In genomic region chr2:181134591-181135445, GRCm38 (mm10) we compare ENCODE assay signal across 8 mouse cellular contexts. TPM values are rescaled to one million over a fixed set of nuclear protein-coding genes. Genes with fewer than 3 reads are reported as not detected.
A peak's percentile ranks its signal among the peaks of the same experiment; 100 is the strongest.
DNase-seq lines count a peak whose midpoint lies in the region; ATAC-seq lines count a peak whose summit lies in the region.
"Had no signal": no experiment of that assay in that cellular context is flagged by ENCODE, and none has a peak within 500 bp of the region (broad histone marks: within the 10 kb centered on the region; RNA-seq: fewer than 3 reads in every experiment).

Gene Kcnq2 (minus strand): TSS chr2:181135300.

- peak; percentile 74 for ATAC-seq in midbrain, embryonic 16.5 days

- peak within 1 kb of the TSS; percentile 49; the same call in 1 of the 2 replicates for H3K27ac ChIP-seq in embryonic facial prominence, embryonic 10.5 days (replicated peaks)
- peak within 1 kb of the TSS; percentile 96 for H3K27ac ChIP-seq in midbrain, embryonic 16.5 days (ENCODE audit: low read length)

- WGBS in embryonic facial prominence, embryonic 10.5 days = 1% methylated on average over 104 of the region's 104 CpGs
- WGBS in midbrain, embryonic 16.5 days = under 1% methylated on average over 102 of the region's 104 CpGs

- peak within 1 kb of the TSS; percentile 92 for H3K9ac ChIP-seq in midbrain, embryonic 16.5 days (ENCODE audit: low read depth, low read length)

- no peaks in the 10 kb centered on the region for H3K36me3 ChIP-seq in embryonic facial prominence, embryonic 10.5 days (replicated peaks)
- no peaks in the 10 kb centered on the region for H3K36me3 ChIP-seq in midbrain, embryonic 16.5 days (ENCODE audit: control insufficient read depth, insufficient read depth, low read length)

- peak within 1 kb of the TSS; percentile 70 for H3K4me3 ChIP-seq in embryonic facial prominence, embryonic 10.5 days
- peak within 1 kb of the TSS; percentile 86 for H3K4me3 ChIP-seq in midbrain, embryonic 16.5 days (ENCODE audit: low read depth, low read length)

- peak within 1 kb of the TSS; percentile 85 for H3K4me2 ChIP-seq in midbrain, embryonic 16.5 days (ENCODE audit: low read length)

- no peaks in the 10 kb centered on the region for H3K9me3 ChIP-seq in embryonic facial prominence, embryonic 10.5 days
- no peaks in the 10 kb centered on the region for H3K9me3 ChIP-seq in midbrain, embryonic 16.5 days (replicated peaks; ENCODE audit: control insufficient read depth, low read length, poor library complexity, severe bottlenecking)

- peaks cover 77% of the 10 kb centered on the region for H3K27me3 ChIP-seq in embryonic facial prominence, embryonic 10.5 days (replicated peaks; ENCODE audit: low read depth, poor library complexity, severe bottlenecking)
- H3K27me3 ChIP-seq in midbrain, embryonic 16.5 days (ENCODE audit: control insufficient read depth, insufficient read depth, low read depth, low read length) = no peaks in the 10 kb centered on the region

- peaks cover 15% of the 10 kb centered on the region for H3K4me1 ChIP-seq in embryonic facial prominence, embryonic 10.5 days
- peaks cover 27% of the 10 kb centered on the region for H3K4me1 ChIP-seq in midbrain, embryonic 16.5 days (ENCODE audit: control insufficient read depth, insufficient read depth, low read length)

- DNase-seq in right cerebral cortex, postnatal 10 days (ENCODE audit: low spot score in 2 of 2) = peak; percentile 65 to 69
- no peak for DNase-seq in right cerebral cortex, adult 18-20 months
- DNase-seq in embryonic facial prominence, embryonic 10.5 days (ENCODE audit: low spot score) = peak; percentile 43
- peak; percentile 54 to 55 for DNase-seq in layer of hippocampus, postnatal 10 days (ENCODE audit: low spot score in 2 of 2)
- no peak for DNase-seq in adrenal gland, adult 8-10 months
- no peak for DNase-seq in thymus, postnatal 0 days (ENCODE audit: low spot score)

RNA-seq across cellular contexts. Expression of gene Kcnq2, which starts in this region (rescaled TPM):
- polyA plus RNA-seq in embryonic facial prominence, embryonic 10.5 days (2016; fragmentation: Nextera tagmentation; extraction: Ambion mirVana) = 1.8 and 1.9 TPM in 2 replicates
- total RNA-seq in layer of hippocampus, postnatal 10 days (2021) = 100 to 1,000 TPM; 213 to 234 TPM
- polyA plus RNA-seq in midbrain, embryonic 16.5 days (2015; fragmentation: Nextera tagmentation; extraction: Ambion mirVana) = 50.2 and 50.8 TPM in 2 replicates
- total RNA-seq in adrenal gland, adult 8-10 months (2022) = 10 to 100 TPM in 2 of 4 experiments, 1 to 10 TPM in 2; 5.8 to 14.8 (median 10.0) TPM
- 0.07 and 0.10 TPM in 2 replicates for polyA plus RNA-seq in thymus, postnatal 0 days (2015; fragmentation: Nextera tagmentation; extraction: Ambion mirVana)
- polyA plus RNA-seq: spleen, adult 2 months had no signal

Comparison
In these comparisons a context has a peak if more than half of its experiments do, and no peak if none do; other contexts are left out.
1. RNA of gene Kcnq2 (total RNA-seq): 213 to 234 TPM in layer of hippocampus, postnatal 10 days; 5.8 to 14.8 TPM in adrenal gland, adult 8-10 months; every median in the first group is over 10 times any median in the second.
2. RNA of gene Kcnq2 (polyA plus RNA-seq): 50.2 to 50.8 TPM in midbrain, embryonic 16.5 days; 1.8 to 1.9 TPM in embryonic facial prominence, embryonic 10.5 days and 0.07 to 0.10 TPM in thymus, postnatal 0 days; every median in the first group is over 10 times any median in the second.
3. DNase-seq: peak in right cerebral cortex, postnatal 10 days (2 of 2), embryonic facial prominence, embryonic 10.5 days (single experiment) and layer of hippocampus, postnatal 10 days (2 of 2); none in right cerebral cortex, adult 18-20 months (single experiment), adrenal gland, adult 8-10 months (single experiment) and thymus, postnatal 0 days (single experiment).